In genomic region chr4:120369861-120370366, GRCm38 (mm10) we compare ENCODE assay signal across 8 mouse cellular contexts. TPM values are rescaled to one million over a fixed set of nuclear protein-coding genes. Genes with fewer than 3 reads are reported as not detected.
DNase-seq lines count a peak whose midpoint lies in the region; ATAC-seq lines count a peak whose summit lies in the region.

No protein-coding gene starts in this region.

- H3K4me1 ChIP-seq in heart, embryonic 15.5 days (replicated peaks) = peaks cover 22% of the 10 kb centered on the region

- no peaks in the 10 kb centered on the region for H3K36me3 ChIP-seq in heart, embryonic 15.5 days

- H3K9ac ChIP-seq in heart, embryonic 15.5 days = no peak overlapping the region

- ATAC-seq in heart, embryonic 15.5 days (replicated peaks; ENCODE audit: insufficient number of reproducible peaks, insufficient read depth, low FRiP score, low read depth) = no peak

- DNase-seq in adrenal gland, postnatal 10 days = peak; percentile 25
- no peak for DNase-seq in adrenal gland, postnatal 36 days
- peak; percentile 48 for DNase-seq in brain, adult 2 months (ENCODE audit: low read depth, low spot score)
- DNase-seq in lung, postnatal 25 days (ENCODE audit: low spot score) = peak; percentile 54
- DNase-seq in spleen, postnatal 4 days (ENCODE audit: low spot score in 2 of 2) = no peak
- no peak for DNase-seq in thymus, postnatal 25 days
- no peak for DNase-seq in ovary, adult 18-20 months (ENCODE audit: low spot score)

- peak overlapping the region; percentile 49 for H3K4me2 ChIP-seq in heart, embryonic 15.5 days

- 28% methylated on average over 10 of the region's 10 CpGs for WGBS in heart, embryonic 15.5 days

- H3K27ac ChIP-seq in heart, embryonic 15.5 days = no peak overlapping the region

- H3K9me3 ChIP-seq in heart, embryonic 15.5 days (replicated peaks) = no peaks in the 10 kb centered on the region

- 0 out of 2 replicates have a peak overlapping the region, but pooled peaks have one; percentile 2 for H3K4me3 ChIP-seq in heart, embryonic 15.5 days

- peaks cover 30% of the 10 kb centered on the region for H3K27me3 ChIP-seq in heart, embryonic 15.5 days

RNA-seq across cellular contexts. Expression of gene Scmh1, which starts 35.2 kb away (rescaled TPM):
- 10 to 100 TPM; 40.3 to 47.3 TPM for total RNA-seq in adrenal gland, postnatal 10 days (2021)
- total RNA-seq in adrenal gland, postnatal 36 days (2021) = 10 to 100 TPM; 38.6 to 45.9 TPM
- polyA plus RNA-seq in heart, embryonic 15.5 days (2015; fragmentation: Nextera tagmentation; extraction: Ambion mirVana) = 66.4 and 71.6 TPM in 2 replicates

Comparison
In these comparisons a context has a peak if more than half of its experiments do, and no peak if none do; other contexts are left out.
1. DNase-seq: peak in adrenal gland, postnatal 10 days (single experiment), brain, adult 2 months (single experiment) and lung, postnatal 25 days (single experiment); none in adrenal gland, postnatal 36 days (0 of 2), spleen, postnatal 4 days (0 of 2), thymus, postnatal 25 days (single experiment) and ovary, adult 18-20 months (single experiment).